Mouse (Mus musculus): ENCODE measurements at regions not wholly inside any gene's neighbourhood (a gene's known extent, or its start where the extent isn't known, plus 50 kb on each side); places are given as distances from the start of the nearest gene placed in this dataset.

DNA sequence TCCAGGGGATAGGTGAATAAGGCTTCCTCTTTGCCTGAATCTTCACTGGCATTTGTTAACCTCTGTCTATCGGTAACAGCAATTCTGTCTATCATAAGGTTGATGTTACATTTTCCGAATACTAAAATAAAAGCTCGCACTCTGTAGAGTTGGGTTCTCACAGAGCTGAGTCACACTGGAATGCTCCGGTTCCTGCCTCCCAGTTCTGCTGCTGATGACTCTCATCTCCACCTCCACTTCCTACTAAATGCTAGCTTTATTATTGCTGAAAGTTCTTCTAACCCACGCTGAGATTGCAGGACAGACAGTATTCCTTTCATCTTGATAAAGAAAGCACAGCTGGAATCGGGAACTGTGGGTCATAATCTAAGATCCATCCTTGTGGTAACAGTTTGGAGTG, 65.5 kb upstream of the Ssr3 start:
- TF ChIP-seq CTCF (IDR thresholded peaks at IDR 0.05; ENCODE audit: borderline replicate concordance, insufficient read depth, low read length) (no peak), POLR2A (IDR thresholded peaks at IDR 0.05; ENCODE audit: low read depth, low read length) (no peak)
